Mouse (Mus musculus) small intestine, adult 2 months (tissue): Measurements from ENCODE around the gene Zfp281. TPM values are rescaled to one million over a fixed set of nuclear protein-coding genes. Genes with fewer than 3 reads are reported as not detected.

Source experiments
- H3K27ac ChIP-seq: fragments of 200-500 bp; 2 replicates; pipeline ENCODE4 v1.5.1; 2012; ENCODE audit warnings: low read depth, low read length, control low read depth, inconsistent platforms; ENCODE audit not compliant: insufficient read depth
- H3K27me3 ChIP-seq: fragments of 200-500 bp; 2 replicates; pipeline ENCODE4 v1.6.1; 2012; ENCODE audit warnings: mild to moderate bottlenecking, moderate library complexity, low read length, inconsistent platforms; ENCODE audit not compliant: control insufficient read depth, insufficient read depth
- H3K36me3 ChIP-seq: fragments of 200-500 bp; 2 replicates; pipeline ENCODE4 v1.6.1; 2012; ENCODE audit warnings: mild to moderate bottlenecking, low read length, control low read depth, inconsistent platforms; ENCODE audit not compliant: control insufficient read depth, insufficient read depth
- H3K4me1 ChIP-seq: fragments of 200-500 bp; 2 replicates; pipeline ENCODE4 v1.6.1; 2012; ENCODE audit warnings: low read length, inconsistent platforms, mixed read lengths; ENCODE audit not compliant: control insufficient read depth, insufficient read depth, insufficient read length
- H3K4me3 ChIP-seq: fragments of 200-500 bp; 2 replicates; pipeline ENCODE4 v1.5.1; 2012; ENCODE audit warnings: low read depth, mild to moderate bottlenecking, control low read depth, inconsistent platforms, low read length, moderate library complexity
- CTCF ChIP-seq: fragments of 200-500 bp; IDR thresholded peaks from 2 replicates; pipeline ENCODE4 v1.5.1; 2012; ENCODE audit warnings: low read depth, mild to moderate bottlenecking, control low read depth, inconsistent platforms, low read length, moderate library complexity, mixed read lengths; ENCODE audit not compliant: insufficient replicate concordance, insufficient read length; ENCODE audit errors: extremely low read depth
- POLR2A ChIP-seq: fragments of 200-500 bp; IDR thresholded peaks from 2 replicates; pipeline ENCODE4 v1.6.1; 2012; ENCODE audit warnings: low read depth, mild to moderate bottlenecking, control low read depth, inconsistent platforms, low read length, moderate library complexity
- WGBS: fragments of 180-500 bp; shearing (Covaris S2); methylation state at CpG from one replicate; pipeline ENCODE4 v1.1.7; 2018; 5-methylcytosine and 5-hydroxymethylcytosine counted together
- polyA plus RNA-seq: library from polyadenylated mRNA; depleted of rRNA; stranded (reverse); fragments of >200 nt; gene quantifications from 2 replicates; pipeline ENCODE4 v1.2.3, GENCODE M21; 2012

Gene Zfp281
- polyA plus RNA-seq, 1 experiment, result 0.63 TPM

DNA sequence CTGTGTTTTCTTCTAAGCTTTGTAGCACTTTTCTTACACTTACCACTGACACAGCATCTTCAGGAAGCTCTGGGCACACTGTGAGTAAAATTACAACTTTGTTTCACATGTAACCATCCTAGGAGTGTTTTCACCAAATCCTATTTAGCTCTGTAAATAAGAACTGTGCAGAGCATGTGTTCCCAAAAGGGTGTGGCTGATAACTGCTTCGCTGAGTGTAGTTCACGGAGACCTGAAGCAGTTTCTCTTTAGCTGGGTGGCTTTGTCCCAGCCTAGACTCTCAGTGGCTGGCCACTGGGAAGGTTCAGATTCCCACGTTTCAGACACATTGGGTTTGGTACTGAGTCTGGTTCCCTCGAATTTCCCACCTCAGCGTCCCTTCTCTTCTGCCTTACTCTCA is 22.4 kb upstream of the Zfp281 start:
- TF ChIP-seq CTCF (no peak), POLR2A (no peak)

DNA sequence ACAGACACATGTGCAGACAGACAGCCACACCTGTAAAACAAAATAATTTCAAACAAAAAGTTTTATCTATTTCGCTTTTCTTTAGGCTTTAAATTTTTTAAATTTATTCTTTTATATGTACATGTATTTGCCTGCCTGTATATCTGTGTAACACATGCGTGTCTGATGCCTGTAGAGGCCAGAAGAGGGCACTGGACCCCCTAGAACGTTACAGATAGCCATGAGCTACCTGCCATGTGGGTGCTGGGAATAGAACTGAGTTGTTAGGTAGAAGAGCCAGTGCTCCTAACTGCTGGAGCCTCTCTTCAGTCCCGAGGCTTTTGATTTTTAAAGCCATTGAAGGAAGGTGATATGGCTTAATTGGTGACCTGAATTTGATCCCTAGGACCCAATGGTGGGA is 20.5 kb upstream of the Zfp281 start:
- Histone ChIP-seq H3K4me1 (peaks cover 3% of the 10 kb centered on the region; the same call in 1 of the 2 replicates), H3K27ac (no peak overlapping the region), H3K27me3 (no peaks in the 10 kb centered on the region; the same call in 1 of the 2 replicates), H3K4me3 (no peak overlapping the region), H3K36me3 (no peaks in the 10 kb centered on the region)
- TF ChIP-seq POLR2A (no peak), CTCF (no peak)
- 87% methylated on average over 4 of the region's 4 CpGs for WGBS

More for the DNA sequence above, 22.4 kb upstream of the Zfp281 start:
- Histone ChIP-seq H3K27ac (no peak overlapping the region), H3K4me3 (no peak overlapping the region), H3K4me1 (peaks cover 3% of the 10 kb centered on the region; the same call in 1 of the 2 replicates), H3K27me3 (no peaks in the 10 kb centered on the region; the same call in 1 of the 2 replicates), H3K36me3 (no peaks in the 10 kb centered on the region)
- whole genome bisulfite sequencing, result 14% methylated on average over 5 of the region's 5 CpGs

DNA sequence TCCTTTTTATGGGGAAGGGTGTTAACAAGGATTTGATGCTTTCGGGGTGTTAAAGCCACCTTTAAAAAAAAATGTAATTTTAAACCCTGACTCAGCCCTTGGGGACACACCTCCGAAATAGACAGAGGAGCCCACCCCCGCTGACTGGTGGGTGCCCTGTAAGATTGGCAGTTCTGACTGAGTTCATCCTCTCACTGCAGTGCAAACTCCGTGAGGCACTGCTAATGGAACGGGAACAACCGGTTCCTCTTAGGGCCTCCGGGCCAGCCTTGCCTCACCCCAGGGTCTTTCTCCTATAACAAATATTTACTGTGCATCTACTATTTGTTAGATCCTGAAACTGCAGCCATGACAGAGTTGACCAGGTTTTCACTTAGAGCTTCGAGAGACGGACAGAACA is 18.9 kb upstream of the Zfp281 start:
- Histone ChIP-seq H3K27ac (no peak overlapping the region), H3K27me3 (no peaks in the 10 kb centered on the region; the same call in 1 of the 2 replicates), H3K4me3 (no peak overlapping the region), H3K4me1 (peaks cover 3% of the 10 kb centered on the region; the same call in 1 of the 2 replicates), H3K36me3 (no peaks in the 10 kb centered on the region)
- TF ChIP-seq POLR2A (no peak), CTCF (no peak)
- 44% methylated on average over 9 of the region's 9 CpGs for WGBS

GRCm38 (mm10) chr1:136606278-136606677 is 18.4 kb upstream of the Zfp281 start:
- TF ChIP-seq CTCF (no peak), POLR2A (no peak)
- Histone ChIP-seq H3K27ac (no peak overlapping the region), H3K27me3 (no peaks in the 10 kb centered on the region; the same call in 1 of the 2 replicates), H3K4me3 (no peak overlapping the region), H3K4me1 (peaks cover 3% of the 10 kb centered on the region; the same call in 1 of the 2 replicates), H3K36me3 (no peaks in the 10 kb centered on the region)
- 40% methylated on average over 4 of the region's 4 CpGs for WGBS

- 67% methylated on average over 11 of the region's 11 CpGs for WGBS
- Histone ChIP-seq H3K4me3 (no peak overlapping the region), H3K4me1 (no peaks in the 10 kb centered on the region), H3K27me3 (peaks cover 2% of the 10 kb centered on the region; the same call in 1 of the 2 replicates), H3K27ac (no peak overlapping the region), H3K36me3 (no peaks in the 10 kb centered on the region)
- no peak for TF ChIP-seq POLR2A
- TF ChIP-seq CTCF, result no peak
These were observed 16.1 kb upstream of the Zfp281 start for GRCm38 (mm10) chr1:136608339-136609261.

DNA sequence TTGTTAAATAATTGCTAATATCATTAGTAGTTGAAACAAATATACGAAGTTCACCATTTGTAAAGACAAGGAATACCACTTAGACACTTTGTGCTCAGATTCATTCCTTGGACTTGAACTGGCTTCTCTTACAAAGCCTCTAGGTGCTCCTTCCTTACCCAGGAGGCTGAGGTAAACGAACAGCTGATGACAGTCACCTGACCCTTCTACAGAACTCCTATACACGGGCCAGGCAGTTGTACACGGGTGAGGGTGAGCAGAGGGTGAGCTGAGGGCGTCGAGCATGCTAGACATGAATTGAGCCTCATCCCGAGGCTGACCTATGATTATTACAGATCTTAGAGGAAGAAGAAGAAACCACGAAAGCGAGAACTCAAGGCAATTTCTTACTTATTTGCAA is 12.9 kb upstream of the Zfp281 start:
- no peak for TF ChIP-seq CTCF
- no peak for TF ChIP-seq POLR2A

GRCm38 (mm10) chr1:136613300-136613751 is 11.4 kb upstream of the Zfp281 start:
- TF ChIP-seq POLR2A (no peak), CTCF (no peak)
- Histone ChIP-seq H3K4me1 (no peaks in the 10 kb centered on the region), H3K27me3 (0 out of 2 replicates have a peak, but pooled peaks cover 2% of the 10 kb centered on the region), H3K36me3 (no peaks in the 10 kb centered on the region), H3K4me3 (no peak overlapping the region), H3K27ac (no peak overlapping the region)
- WGBS, result 83% methylated on average over 6 of the region's 6 CpGs

More for the DNA sequence above, 12.9 kb upstream of the Zfp281 start:
- WGBS, result 65% methylated on average over 9 of the region's 9 CpGs
- no peak overlapping the region for H3K27ac ChIP-seq
- no peaks in the 10 kb centered on the region for H3K4me1 ChIP-seq
- H3K36me3 ChIP-seq, result no peaks in the 10 kb centered on the region
- no peak overlapping the region for H3K4me3 ChIP-seq
- H3K27me3 ChIP-seq, result 0 out of 2 replicates have a peak, but pooled peaks cover 2% of the 10 kb centered on the region
